Mouse (Mus musculus) embryonic facial prominence, embryonic 15.5 days (tissue): Measurements from ENCODE around the gene Mlh1. TPM values are rescaled to one million over a fixed set of nuclear protein-coding genes. Genes with fewer than 3 reads are reported as not detected.

ENCODE experiments used
- ATAC-seq: fragments of 200-750 bp; cut with Nextera tagmentation; 2 replicates; pipeline ENCODE4 v1.8.0; 2017; ENCODE audit warnings: low read depth, moderate TSS enrichment; ENCODE audit not compliant: insufficient number of reproducible peaks, low FRiP score, low TSS enrichment
- H3K27ac ChIP-seq: fragments of 300-500 bp; sonication (generic); replicated peaks from 2 replicates; pipeline ENCODE4 v1.5.1; 2015; ENCODE audit warnings: mild to moderate bottlenecking, inconsistent platforms
- H3K27me3 ChIP-seq: fragments of 300-500 bp; sonication (generic); 2 replicates; pipeline ENCODE4 v1.6.1; 2015; ENCODE audit warnings: inconsistent platforms
- H3K36me3 ChIP-seq: fragments of 300-500 bp; sonication (generic); 2 replicates; pipeline ENCODE4 v1.6.1; 2015; ENCODE audit warnings: mild to moderate bottlenecking, inconsistent platforms
- H3K4me1 ChIP-seq: fragments of 300-500 bp; sonication (generic); 2 replicates; pipeline ENCODE4 v1.6.1; 2015; ENCODE audit warnings: inconsistent platforms
- H3K4me2 ChIP-seq: fragments of 300-500 bp; sonication (generic); replicated peaks from 2 replicates; pipeline ENCODE4 v1.6.1; 2015; ENCODE audit warnings: mild to moderate bottlenecking, inconsistent platforms
- H3K4me3 ChIP-seq: fragments of 300-500 bp; sonication (generic); replicated peaks from 2 replicates; pipeline ENCODE4 v1.5.1; 2015; ENCODE audit warnings: mild to moderate bottlenecking, inconsistent platforms
- H3K9ac ChIP-seq: fragments of 300-500 bp; sonication (generic); 2 replicates; pipeline ENCODE4 v1.6.1; 2015; ENCODE audit warnings: inconsistent platforms
- H3K9me3 ChIP-seq: fragments of 300-500 bp; sonication (generic); replicated peaks from 2 replicates; pipeline ENCODE4 v1.6.1; 2016; ENCODE audit warnings: inconsistent platforms
- WGBS: fragments of 180-500 bp; shearing (Covaris S2); methylation state at CpG from one replicate; pipeline ENCODE4 v1.1.7; 2015; 5-methylcytosine and 5-hydroxymethylcytosine counted together
- polyA plus RNA-seq: library from polyadenylated mRNA; unstranded; fragments of >200 nt; fragmentation: Nextera tagmentation; extraction: Ambion mirVana; gene quantifications from 2 replicates; pipeline ENCODE4 v1.2.1, GENCODE M21; 2015

Gene Mlh1
- polyA plus RNA-seq, 1 experiment from 2014 or later: 34.3 TPM

DNA sequence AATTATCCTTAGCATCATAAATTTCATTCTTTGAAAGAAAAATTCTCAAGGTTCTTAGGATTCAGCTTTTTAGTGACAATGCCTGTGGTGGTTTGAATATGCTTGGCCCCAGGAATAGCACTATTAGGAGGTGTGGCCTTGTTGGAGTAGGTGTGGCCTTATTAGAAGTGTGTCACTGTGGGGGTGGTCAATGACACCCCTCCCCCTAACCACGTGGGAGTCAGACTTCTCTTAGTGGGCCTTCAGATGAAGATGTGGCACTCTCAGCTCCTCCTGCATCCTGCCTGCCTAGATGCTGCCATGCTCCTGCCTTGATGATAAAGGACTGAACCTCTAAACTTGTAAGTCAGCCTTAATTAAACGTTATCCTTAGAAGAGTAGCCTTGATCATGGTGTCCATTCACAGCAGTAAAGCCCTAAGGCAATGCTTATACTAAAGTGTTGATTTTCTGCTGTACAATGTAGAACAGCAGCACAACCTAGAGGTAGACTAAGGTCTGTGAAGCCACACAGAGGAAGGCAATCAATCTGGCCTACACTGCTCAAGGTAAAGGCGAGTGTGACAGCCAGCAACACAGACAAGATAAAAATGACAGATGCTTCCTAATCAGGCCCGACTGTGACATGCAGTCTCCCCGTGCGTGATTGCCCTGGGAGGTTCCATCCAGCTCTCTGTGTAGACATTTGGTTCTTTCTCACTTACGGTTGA, 19.3 kb downstream of the Mlh1 start:
- 76% methylated on average over 7 of the region's 7 CpGs for WGBS
- no peak overlapping the region for H3K9ac ChIP-seq
- H3K27me3 ChIP-seq: no peaks in the 10 kb centered on the region
- H3K9me3 ChIP-seq: no peaks in the 10 kb centered on the region
- peaks cover 69% of the 10 kb centered on the region for H3K36me3 ChIP-seq
- H3K4me2 ChIP-seq: no peak overlapping the region
- H3K4me1 ChIP-seq: no peaks in the 10 kb centered on the region
- ATAC-seq: no peak
- H3K27ac ChIP-seq: no peak overlapping the region
- H3K4me3 ChIP-seq: no peak overlapping the region

- no peak overlapping the region for H3K27ac ChIP-seq
- H3K36me3 ChIP-seq: peaks cover 64% of the 10 kb centered on the region
- H3K9ac ChIP-seq: no peak overlapping the region
- no peak for ATAC-seq
- no peak overlapping the region for H3K4me3 ChIP-seq
- WGBS: 74% methylated on average over 3 of the region's 3 CpGs
- no peaks in the 10 kb centered on the region for H3K4me1 ChIP-seq
- no peaks in the 10 kb centered on the region for H3K9me3 ChIP-seq
- no peaks in the 10 kb centered on the region for H3K27me3 ChIP-seq
- H3K4me2 ChIP-seq: no peak overlapping the region
Observed at GRCm38 (mm10) chr9:111247682-111248246, 23.8 kb downstream of the Mlh1 start.

GRCm38 (mm10) chr9:111245546-111245945, 26.0 kb downstream of the Mlh1 start:
- Histone ChIP-seq H3K36me3 (peaks cover 63% of the 10 kb centered on the region), H3K4me1 (no peaks in the 10 kb centered on the region), H3K4me2 (no peak overlapping the region), H3K27me3 (no peaks in the 10 kb centered on the region), H3K4me3 (no peak overlapping the region), H3K9ac (no peak overlapping the region), H3K27ac (no peak overlapping the region), H3K9me3 (no peaks in the 10 kb centered on the region)
- 73% methylated on average over 6 of the region's 6 CpGs for WGBS
- ATAC-seq: no peak

DNA sequence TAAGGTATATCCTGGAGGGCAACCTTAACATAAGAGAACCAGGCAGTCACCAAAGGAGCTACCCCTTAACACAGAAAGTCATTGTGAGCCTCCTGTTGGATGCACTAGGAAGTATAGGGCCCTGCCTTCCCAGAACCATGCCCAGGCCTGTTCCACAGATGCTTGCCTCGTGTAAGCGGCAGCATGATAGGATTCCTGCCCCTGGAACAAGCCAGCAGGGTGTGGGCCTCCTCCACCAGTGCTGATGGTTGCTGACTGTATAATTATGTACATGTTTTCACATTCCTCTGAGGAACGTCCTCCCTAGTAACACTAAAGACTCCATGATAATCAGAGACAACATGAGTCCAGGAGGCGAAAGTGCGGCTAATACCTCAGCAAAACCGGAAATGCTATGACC, 28.2 kb downstream of the Mlh1 start:
- no peak overlapping the region for H3K9ac ChIP-seq
- no peaks in the 10 kb centered on the region for H3K4me1 ChIP-seq
- 48% methylated on average over 6 of the region's 6 CpGs for WGBS
- no peaks in the 10 kb centered on the region for H3K27me3 ChIP-seq
- ATAC-seq: 0 out of 2 replicates have a peak, but pooled peaks have one; percentile 39
- H3K4me3 ChIP-seq: no peak overlapping the region
- H3K9me3 ChIP-seq: no peaks in the 10 kb centered on the region
- H3K4me2 ChIP-seq: no peak overlapping the region
- no peak overlapping the region for H3K27ac ChIP-seq
- H3K36me3 ChIP-seq: peaks cover 60% of the 10 kb centered on the region

DNA sequence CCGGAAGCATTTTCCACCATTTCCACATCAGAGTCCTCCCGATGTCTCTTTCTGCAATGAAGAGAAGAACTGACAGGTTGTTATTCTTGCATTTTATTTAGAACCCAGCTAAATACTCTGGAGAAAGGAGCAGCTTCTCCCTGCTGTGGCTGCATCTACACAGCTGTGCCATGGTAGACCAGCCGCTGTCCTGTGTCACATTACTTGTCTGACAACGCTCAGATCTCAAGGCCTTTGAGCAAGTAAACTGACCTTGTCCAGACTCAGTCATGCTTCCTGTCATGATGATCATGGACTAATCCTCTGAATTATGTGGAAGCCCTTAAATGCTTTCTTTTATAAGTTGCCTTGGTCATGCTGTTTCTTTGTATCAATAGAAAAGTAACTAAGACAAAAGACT, 31.8 kb downstream of the Mlh1 start:
- H3K36me3 ChIP-seq: peaks cover 73% of the 10 kb centered on the region
- WGBS: 84% methylated on average over 4 of the region's 4 CpGs

GRCm38 (mm10) chr9:111237726-111238125, 33.9 kb downstream of the Mlh1 start:
- Histone ChIP-seq H3K9me3 (no peaks in the 10 kb centered on the region), H3K9ac (no peak overlapping the region), H3K27me3 (no peaks in the 10 kb centered on the region), H3K4me3 (no peak overlapping the region), H3K4me2 (no peak overlapping the region), H3K27ac (no peak overlapping the region), H3K36me3 (peaks cover 64% of the 10 kb centered on the region), H3K4me1 (no peaks in the 10 kb centered on the region)
- no peak for ATAC-seq

More for the DNA sequence above, 31.8 kb downstream of the Mlh1 start:
- no peak overlapping the region for H3K27ac ChIP-seq
- H3K4me2 ChIP-seq: no peak overlapping the region
- H3K9me3 ChIP-seq: no peaks in the 10 kb centered on the region
- no peaks in the 10 kb centered on the region for H3K27me3 ChIP-seq
- H3K4me3 ChIP-seq: no peak overlapping the region
- no peak overlapping the region for H3K9ac ChIP-seq
- ATAC-seq: no peak
- no peaks in the 10 kb centered on the region for H3K4me1 ChIP-seq

DNA sequence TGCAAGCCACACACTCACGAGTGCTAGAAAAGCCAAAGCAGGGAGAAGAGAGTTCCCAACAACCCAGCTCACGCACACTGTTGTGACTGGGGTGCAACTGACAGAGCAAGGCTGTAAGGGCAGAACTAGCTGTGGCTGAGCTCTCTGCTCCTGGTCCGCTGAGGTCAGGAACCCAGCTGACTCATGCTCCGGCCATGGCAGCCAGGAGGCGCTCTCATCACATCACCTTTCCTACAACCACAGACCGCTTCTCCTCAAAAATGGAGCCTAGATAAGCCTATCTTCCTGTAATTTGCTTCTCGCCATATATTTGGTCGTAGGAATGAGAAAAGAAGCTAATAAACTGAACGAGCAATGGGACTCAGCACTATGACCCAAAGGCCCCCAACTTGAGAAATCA, 36.9 kb downstream of the Mlh1 start:
- H3K27ac ChIP-seq: no peak overlapping the region
- no peak overlapping the region for H3K4me2 ChIP-seq
- no peak overlapping the region for H3K4me3 ChIP-seq
- H3K36me3 ChIP-seq: peaks cover 61% of the 10 kb centered on the region
- no peaks in the 10 kb centered on the region for H3K4me1 ChIP-seq
- no peak overlapping the region for H3K9ac ChIP-seq
- WGBS: 88% methylated on average over 9 of the region's 9 CpGs
- ATAC-seq: no peak
- H3K27me3 ChIP-seq: no peaks in the 10 kb centered on the region
- H3K9me3 ChIP-seq: no peaks in the 10 kb centered on the region

GRCm38 (mm10) chr9:111228446-111228845, 43.1 kb downstream of the Mlh1 start:
- WGBS: 87% methylated on average over 5 of the region's 5 CpGs
- Histone ChIP-seq H3K9ac (no peak overlapping the region), H3K4me3 (no peak overlapping the region), H3K9me3 (no peaks in the 10 kb centered on the region), H3K36me3 (peaks cover 74% of the 10 kb centered on the region), H3K4me2 (no peak overlapping the region), H3K27me3 (no peaks in the 10 kb centered on the region), H3K4me1 (no peaks in the 10 kb centered on the region), H3K27ac (no peak overlapping the region)
- no peak for ATAC-seq

DNA sequence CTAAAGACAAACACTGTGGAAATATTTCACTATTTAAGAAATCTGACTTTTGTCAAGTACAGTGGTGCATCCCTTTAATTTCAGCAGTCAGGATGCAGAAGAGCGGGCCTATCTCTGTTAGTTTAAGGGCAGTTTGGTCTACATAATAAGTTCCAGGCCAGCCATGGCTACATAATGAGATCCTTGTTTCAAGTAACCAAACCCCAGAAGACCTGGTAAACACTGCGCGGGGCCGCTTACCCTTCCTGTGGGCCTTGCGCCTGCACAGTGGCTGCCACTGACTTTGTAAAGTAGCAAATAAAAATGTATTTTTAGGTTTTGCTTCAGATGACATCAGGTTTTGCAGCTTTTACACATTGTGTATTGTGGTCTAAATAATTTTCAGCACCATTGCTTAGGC, 48.2 kb downstream of the Mlh1 start:
- Histone ChIP-seq H3K27ac (no peak overlapping the region), H3K36me3 (peaks cover 72% of the 10 kb centered on the region)

GRCm38 (mm10) chr9:111221580-111221979, 50.0 kb downstream of the Mlh1 start:
- ATAC-seq: no peak
- no peak overlapping the region for H3K9ac ChIP-seq
- H3K36me3 ChIP-seq: peaks cover 57% of the 10 kb centered on the region
- H3K9me3 ChIP-seq: no peaks in the 10 kb centered on the region
- no peak overlapping the region for H3K4me3 ChIP-seq
- H3K4me1 ChIP-seq: no peaks in the 10 kb centered on the region
- no peaks in the 10 kb centered on the region for H3K27me3 ChIP-seq
- H3K4me2 ChIP-seq: no peak overlapping the region
- 81% methylated on average over 1 of the region's 1 CpGs for WGBS
- H3K27ac ChIP-seq: no peak overlapping the region

More for the DNA sequence above, 48.2 kb downstream of the Mlh1 start:
- H3K4me2 ChIP-seq: no peak overlapping the region
- 60% methylated on average over 5 of the region's 5 CpGs for WGBS
- H3K9me3 ChIP-seq: no peaks in the 10 kb centered on the region
- no peaks in the 10 kb centered on the region for H3K4me1 ChIP-seq
- no peak overlapping the region for H3K4me3 ChIP-seq
- no peak for ATAC-seq
- no peaks in the 10 kb centered on the region for H3K27me3 ChIP-seq
- H3K9ac ChIP-seq: no peak overlapping the region

- H3K36me3 ChIP-seq: peaks cover 47% of the 10 kb centered on the region
- H3K4me1 ChIP-seq: no peaks in the 10 kb centered on the region
- no peak for ATAC-seq
- H3K27me3 ChIP-seq: no peaks in the 10 kb centered on the region
- no peak overlapping the region for H3K9ac ChIP-seq
- H3K4me3 ChIP-seq: no peak overlapping the region
- H3K27ac ChIP-seq: no peak overlapping the region
- 87% methylated on average over 5 of the region's 5 CpGs for WGBS
- H3K9me3 ChIP-seq: no peaks in the 10 kb centered on the region
- no peak overlapping the region for H3K4me2 ChIP-seq
Observed at GRCm38 (mm10) chr9:111220551-111221080, 51.0 kb downstream of the Mlh1 start.

DNA sequence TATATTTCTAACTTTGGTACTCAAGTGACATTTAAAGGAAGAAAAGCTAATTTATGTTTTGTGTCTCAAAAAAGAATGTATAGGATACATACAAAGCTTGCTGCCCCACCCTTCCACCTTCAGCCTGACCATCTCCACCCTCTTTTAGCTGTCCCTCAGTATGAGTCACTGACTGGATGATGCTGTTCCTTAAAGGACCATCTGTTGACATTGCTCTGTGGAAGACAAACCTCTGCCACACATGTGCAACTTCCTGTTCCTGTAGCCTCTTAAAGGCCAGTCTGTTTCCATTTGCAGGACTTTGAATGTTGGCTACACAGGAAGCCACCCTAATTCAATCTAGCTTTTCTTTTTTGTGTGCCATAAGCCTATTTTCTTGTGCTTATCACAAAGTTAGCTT, 55.2 kb downstream of the Mlh1 start:
- peaks cover 18% of the 10 kb centered on the region for H3K36me3 ChIP-seq

More for the DNA sequence above, 55.2 kb downstream of the Mlh1 start:
- no peak overlapping the region for H3K27ac ChIP-seq
- ATAC-seq: no peak
- H3K4me1 ChIP-seq: peaks cover 12% of the 10 kb centered on the region
- H3K9me3 ChIP-seq: no peaks in the 10 kb centered on the region
- H3K4me2 ChIP-seq: no peak overlapping the region
- no peak overlapping the region for H3K9ac ChIP-seq
- no peaks in the 10 kb centered on the region for H3K27me3 ChIP-seq
- H3K4me3 ChIP-seq: no peak overlapping the region
